Mouse (Mus musculus) liver, embryonic 14.5 days (tissue): ENCODE results near the gene Fmnl1.

Experiments used
- CTCF ChIP-seq: IDR thresholded peaks from 2 replicates; pipeline ENCODE4 v1.5.1; 2016; ENCODE audit warnings: antibody characterized with exemption, low read depth, control low read depth
- EP300 ChIP-seq: IDR thresholded peaks from 2 replicates; pipeline ENCODE4 v1.6.1; 2016; ENCODE audit warnings: antibody characterized with exemption, low read depth

DNA sequence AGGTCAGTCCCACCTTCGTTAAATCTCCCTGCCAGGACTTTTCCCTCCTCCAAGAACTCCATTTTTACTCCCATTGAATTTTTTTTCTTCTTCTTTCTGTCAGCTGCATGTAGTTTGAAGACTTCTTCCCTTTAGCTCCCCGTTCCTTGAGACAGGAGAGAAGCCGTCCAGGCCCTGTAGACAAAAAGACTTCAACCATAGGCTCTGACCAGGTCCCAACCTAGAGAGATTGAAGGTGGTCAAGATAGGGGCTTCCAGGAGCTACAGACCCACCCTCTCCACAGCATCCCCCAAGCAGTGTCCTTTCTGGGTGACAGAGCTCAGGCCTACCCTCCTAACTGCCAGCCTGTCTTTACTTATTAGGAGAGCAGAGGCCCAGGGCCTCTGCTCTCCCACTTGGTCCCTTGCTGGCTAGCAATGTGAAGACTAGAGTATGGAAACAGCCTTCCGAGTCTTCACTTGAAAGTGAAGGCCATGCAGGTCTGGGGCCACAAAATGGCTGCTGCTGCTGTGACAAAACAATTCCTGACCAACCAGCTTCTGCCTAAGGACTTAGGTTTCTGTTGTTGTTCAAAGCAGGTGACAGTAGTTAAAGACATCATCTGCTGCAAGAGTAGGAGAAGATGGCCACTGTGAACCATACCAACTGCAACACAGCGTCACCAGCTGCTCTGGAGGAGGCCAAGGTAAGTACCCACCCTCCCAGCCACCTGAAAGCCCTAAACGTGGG lies 37.3 kb upstream of the Fmnl1 start:
- TF ChIP-seq CTCF (no peak), EP300 (no peak)
